Mouse (Mus musculus) cerebral cortex, adult 2 months (tissue): ENCODE measurements around the gene Gm45015.

Source experiments
- WGBS: fragments of 180-500 bp; shearing (Covaris S2); methylation state at CpG from one replicate; pipeline ENCODE4 v1.1.7; 2018; 5-methylcytosine and 5-hydroxymethylcytosine counted together

The Gm45015 gene

GRCm38 (mm10) chrX:73336740-73337139 lies at the start of gene Gm45015:
Gm45015 (minus strand) TSS chrX:73336840.
- 95% methylated on average over 4 of the region's 4 CpGs for WGBS

- WGBS = 32% methylated on average over 1 of the region's 1 CpGs
These were observed 48.3 kb upstream of the Gm45015 start for GRCm38 (mm10) chrX:73384924-73385323.

GRCm38 (mm10) chrX:73384419-73384818 lies 47.8 kb upstream of the Gm45015 start:
- WGBS = 32% methylated on average over 6 of the region's 6 CpGs

GRCm38 (mm10) chrX:73356719-73357118 lies 20.1 kb upstream of the Gm45015 start:
- 100% methylated on average over 1 of the region's 1 CpGs for WGBS

GRCm38 (mm10) chrX:73356163-73356562 lies 19.5 kb upstream of the Gm45015 start:
- WGBS = 89% methylated on average over 2 of the region's 2 CpGs

GRCm38 (mm10) chrX:73344346-73344745 lies 7.7 kb upstream of the Gm45015 start:
- WGBS = 25% methylated on average over 1 of the region's 1 CpGs

GRCm38 (mm10) chrX:73343802-73344201 lies 7.2 kb upstream of the Gm45015 start:
- WGBS = 83% methylated on average over 1 of the region's 1 CpGs

- WGBS = 9% methylated on average over 15 of the region's 15 CpGs
These were observed 6.5 kb upstream of the Gm45015 start for GRCm38 (mm10) chrX:73342941-73343735.

GRCm38 (mm10) chrX:73342483-73342895 lies 5.8 kb upstream of the Gm45015 start, which contains the start of gene Zfp275:
Zfp275 (plus strand) TSS chrX:73342621.
- 2% methylated on average over 37 of the region's 37 CpGs for WGBS

- WGBS = 15% methylated on average over 3 of the region's 3 CpGs
These were observed 5.4 kb upstream of the Gm45015 start for GRCm38 (mm10) chrX:73342068-73342467.

- 100% methylated on average over 1 of the region's 1 CpGs for WGBS
These were observed 4.8 kb upstream of the Gm45015 start for GRCm38 (mm10) chrX:73341473-73341872.

- WGBS = 85% methylated on average over 2 of the region's 2 CpGs
These were observed 9.4 kb downstream of the Gm45015 start for GRCm38 (mm10) chrX:73327215-73327614.

GRCm38 (mm10) chrX:73321029-73321428 lies 15.6 kb downstream of the Gm45015 start:
- WGBS = 77% methylated on average over 3 of the region's 3 CpGs

GRCm38 (mm10) chrX:73312522-73312921 lies 24.1 kb downstream of the Gm45015 start:
- 29% methylated on average over 3 of the region's 3 CpGs for WGBS

- 71% methylated on average over 10 of the region's 10 CpGs for WGBS
These were observed 40.9 kb downstream of the Gm45015 start for GRCm38 (mm10) chrX:73295745-73296144.

GRCm38 (mm10) chrX:73292876-73293275 lies 43.8 kb downstream of the Gm45015 start, which contains the start of the genes Xlr5a and Xlr5c:
Xlr5a (minus strand) TSS chrX:73292976.
Xlr5c (minus strand) TSS chrX:73292976.
- 90% methylated on average over 15 of the region's 17 CpGs for WGBS
